Mouse (Mus musculus): ENCODE results near the gene Mast3. TPM values are rescaled to one million over a fixed set of nuclear protein-coding genes. Genes with fewer than 3 reads are reported as not detected.

Gene Mast3
- total RNA-seq, 2 experiments from 2014 or later: 5.4 to 29.2 TPM

GRCm38 (mm10) chr8:70808955-70809701 lies 4.3 kb upstream of the Mast3 start:
- no peak for ATAC-seq (replicated peaks; ENCODE audit: low FRiP score, poor library complexity, severe bottlenecking)

- ATAC-seq (replicated peaks; ENCODE audit: low FRiP score, poor library complexity, severe bottlenecking): no peak
Measured at GRCm38 (mm10) chr8:70808239-70808638, 3.4 kb upstream of the Mast3 start, which contains the start of gene Il12rb1. Gene Il12rb1 (plus strand): TSS chr8:70808449.

GRCm38 (mm10) chr8:70807304-70807703 lies 2.5 kb upstream of the Mast3 start:
- no peak for ATAC-seq (replicated peaks; ENCODE audit: low FRiP score, poor library complexity, severe bottlenecking)

GRCm38 (mm10) chr8:70806541-70806940 lies 1.7 kb upstream of the Mast3 start:
- ATAC-seq (replicated peaks; ENCODE audit: low FRiP score, poor library complexity, severe bottlenecking): no peak

GRCm38 (mm10) chr8:70803761-70804480 lies 933 bp downstream of the Mast3 start:
- ATAC-seq (replicated peaks; ENCODE audit: low FRiP score, poor library complexity, severe bottlenecking): no peak

- no peak for ATAC-seq (replicated peaks; ENCODE audit: low FRiP score, poor library complexity, severe bottlenecking)
Measured at GRCm38 (mm10) chr8:70802786-70803510, 1.9 kb downstream of the Mast3 start.

GRCm38 (mm10) chr8:70801830-70802229 lies 3.0 kb downstream of the Mast3 start:
- ATAC-seq (replicated peaks; ENCODE audit: low FRiP score, poor library complexity, severe bottlenecking): no peak

GRCm38 (mm10) chr8:70801156-70801555 lies 3.7 kb downstream of the Mast3 start:
- no peak for ATAC-seq (replicated peaks; ENCODE audit: low FRiP score, poor library complexity, severe bottlenecking)

- no peak for ATAC-seq (replicated peaks; ENCODE audit: low FRiP score, poor library complexity, severe bottlenecking)
Measured at GRCm38 (mm10) chr8:70800648-70801047, 4.2 kb downstream of the Mast3 start.

- no peak for ATAC-seq (replicated peaks; ENCODE audit: low FRiP score, poor library complexity, severe bottlenecking)
Measured at GRCm38 (mm10) chr8:70798281-70798680, 6.6 kb downstream of the Mast3 start.

GRCm38 (mm10) chr8:70797081-70798070 lies 7.5 kb downstream of the Mast3 start:
- ATAC-seq (replicated peaks; ENCODE audit: low FRiP score, poor library complexity, severe bottlenecking): peak; percentile 72

- no peak for ATAC-seq (replicated peaks; ENCODE audit: low FRiP score, poor library complexity, severe bottlenecking)
Measured at GRCm38 (mm10) chr8:70796403-70797080, 8.3 kb downstream of the Mast3 start.

- ATAC-seq (replicated peaks; ENCODE audit: low FRiP score, poor library complexity, severe bottlenecking): no peak
Measured at GRCm38 (mm10) chr8:70795370-70795769, 9.5 kb downstream of the Mast3 start.

GRCm38 (mm10) chr8:70794215-70794614 lies 10.6 kb downstream of the Mast3 start:
- ATAC-seq (replicated peaks; ENCODE audit: low FRiP score, poor library complexity, severe bottlenecking): no peak

- ATAC-seq (replicated peaks; ENCODE audit: low FRiP score, poor library complexity, severe bottlenecking): peak; percentile 6; the same call in 1 of the 2 replicates
Measured at GRCm38 (mm10) chr8:70792700-70793099, 12.2 kb downstream of the Mast3 start.

GRCm38 (mm10) chr8:70791975-70792691 lies 12.7 kb downstream of the Mast3 start:
- peak; percentile 50 for ATAC-seq (replicated peaks; ENCODE audit: low FRiP score, poor library complexity, severe bottlenecking)

GRCm38 (mm10) chr8:70791294-70791701 lies 13.6 kb downstream of the Mast3 start:
- ATAC-seq (replicated peaks; ENCODE audit: low FRiP score, poor library complexity, severe bottlenecking): 0 out of 2 replicates have a peak, but pooled peaks have one; percentile 18

GRCm38 (mm10) chr8:70790846-70791245 lies 14.0 kb downstream of the Mast3 start:
- no peak for ATAC-seq (replicated peaks; ENCODE audit: low FRiP score, poor library complexity, severe bottlenecking)

Measured in erythroblast, adult 5-6 weeks (primary cell).